Mouse (Mus musculus): ENCODE results near the gene Gm6993.

GRCm38 (mm10) chr12:31232635-31233034, 7.9 kb upstream of the Gm6993 start:
- TF ChIP-seq FLI1 (IDR thresholded peaks at IDR 0.05; ENCODE audit: low read length) (no peak), GATA1 (IDR thresholded peaks at IDR 0.05; ENCODE audit: borderline replicate concordance, low read length) (no peak)

Data from megakaryocyte, embryonic 14.5 days (primary cell).